Mouse (Mus musculus) c-Kit-positive CD71-positive TER-119-positive erythroid progenitor cells, embryonic 14.5 days (primary cell): Measurements from ENCODE around the gene Large1.
"Not testable (repeated sequence)": the region's sequence is repeated elsewhere in the genome, so short reads cannot be mapped to it uniquely, and the experiment has no call there.

Experiments
- DNase-seq: peaks from one replicate; pipeline ENCODE4 v3.0.0-alpha.2; 2013; ENCODE audit warnings: low spot score

The Large1 gene

DNA sequence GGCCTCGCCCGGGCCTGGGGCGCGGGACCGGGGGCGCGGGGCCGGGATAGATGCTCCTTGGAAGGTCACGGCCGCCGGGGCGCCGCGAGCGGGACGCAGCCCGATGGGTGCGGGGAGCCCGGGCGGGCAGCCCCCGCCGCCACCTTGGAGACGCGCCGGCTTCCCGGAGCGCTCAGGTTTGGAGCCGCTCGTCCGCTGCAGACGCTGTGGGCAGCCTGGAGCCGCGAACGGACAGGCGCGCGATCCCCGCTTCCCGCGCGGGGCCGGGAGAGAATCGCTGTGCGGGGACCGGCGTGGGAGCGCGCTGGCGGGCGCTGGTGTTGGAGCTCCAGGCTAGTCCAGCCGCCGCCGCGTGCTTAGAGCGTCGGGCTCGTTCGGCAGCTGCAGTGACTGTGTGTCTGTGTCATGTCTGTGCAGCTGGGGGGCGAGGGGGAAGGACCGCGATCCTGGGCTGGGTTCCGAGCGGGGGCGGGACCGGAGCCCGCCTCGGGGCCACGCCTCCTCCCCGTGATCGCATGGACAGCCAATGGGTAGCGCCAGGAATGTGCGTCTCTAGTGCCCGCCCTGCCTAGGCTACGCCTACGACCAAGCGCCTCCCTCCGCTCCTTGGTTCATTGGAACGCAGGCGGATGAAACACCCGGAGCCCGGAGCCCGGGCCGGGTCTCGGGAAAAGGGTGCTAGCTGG, at the start of gene Large1:
Gene Large1, minus strand, starts transcription at position 433 of the 686 bp plus-strand sequence.
- DNase-seq, result peak; percentile 71

- no peak for DNase-seq
Measured at GRCm38 (mm10) chr8:73400343-73400742, 47.0 kb upstream of the Large1 start.

DNA sequence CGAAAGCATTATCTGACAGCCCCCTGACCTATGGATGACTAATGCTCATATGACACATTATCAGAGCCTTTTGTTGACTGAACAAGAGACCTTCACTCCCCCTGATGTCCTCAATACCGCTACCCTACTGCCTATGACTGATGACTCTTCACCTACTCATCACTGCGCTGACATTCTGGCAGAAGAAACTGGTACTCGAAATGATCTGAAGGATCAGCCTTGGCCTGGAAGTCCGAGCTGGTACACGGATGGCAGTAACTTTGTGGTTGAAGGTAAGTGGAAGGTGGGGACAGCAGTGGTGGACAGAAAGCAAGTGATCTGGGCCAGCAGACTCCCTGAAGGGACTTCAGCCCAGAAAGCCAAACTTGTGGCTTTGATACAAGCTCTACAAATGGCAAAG, 19.7 kb upstream of the Large1 start:
- DNase-seq, result not testable (repeated sequence)

DNA sequence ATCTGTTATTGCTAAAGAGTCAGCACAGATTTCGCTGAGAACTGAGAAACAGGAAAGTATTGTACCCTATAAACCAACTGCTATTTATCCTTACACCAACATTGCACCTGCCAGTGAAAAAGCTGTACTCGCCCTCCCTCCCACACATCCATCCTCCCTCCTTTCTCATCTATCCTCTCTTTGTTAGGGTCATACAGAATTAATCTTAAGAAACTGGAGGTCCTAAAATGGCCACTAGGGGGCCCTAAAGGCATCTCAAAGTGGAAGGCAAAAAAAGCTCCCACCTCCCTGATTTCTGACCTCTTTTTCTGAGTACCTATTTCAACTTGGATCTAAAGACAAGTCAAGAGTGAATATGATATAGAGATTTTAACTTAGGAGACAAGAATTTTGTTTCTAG, 2.6 kb upstream of the Large1 start:
- DNase-seq, result peak; percentile 29

DNA sequence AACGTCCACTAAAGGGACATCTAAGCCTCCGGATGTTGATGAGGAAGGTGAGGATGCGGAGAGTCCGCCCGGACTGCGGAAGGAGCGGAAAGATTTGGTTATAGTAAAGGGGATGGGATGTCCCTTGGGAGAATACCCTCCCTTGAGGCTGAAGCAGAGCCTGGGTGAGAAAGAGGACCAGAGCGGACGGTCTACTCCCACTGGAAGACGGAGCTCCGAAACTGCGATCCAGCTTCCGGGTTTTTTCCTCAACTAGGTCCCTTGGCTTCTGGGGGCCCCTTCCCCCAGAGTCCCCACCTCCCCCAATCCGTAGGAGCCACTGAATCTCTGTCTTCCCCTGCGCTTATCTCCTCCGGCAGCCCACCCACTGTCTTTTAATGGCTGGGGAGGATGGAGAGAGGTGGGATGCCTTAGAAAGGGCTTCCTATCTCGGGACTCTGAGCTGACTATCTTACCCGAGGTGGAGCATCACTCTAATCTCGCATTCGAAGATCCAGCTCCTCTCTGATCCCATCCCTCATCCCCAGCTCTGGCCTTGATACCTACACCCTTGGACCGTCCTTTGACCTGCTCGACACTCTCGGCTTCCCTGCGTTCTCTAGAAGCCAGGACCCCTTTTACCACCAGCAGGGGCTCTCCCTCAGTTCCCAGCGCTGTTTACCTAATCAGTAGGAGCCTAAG, 1.0 kb upstream of the Large1 start:
- no peak for DNase-seq

DNA sequence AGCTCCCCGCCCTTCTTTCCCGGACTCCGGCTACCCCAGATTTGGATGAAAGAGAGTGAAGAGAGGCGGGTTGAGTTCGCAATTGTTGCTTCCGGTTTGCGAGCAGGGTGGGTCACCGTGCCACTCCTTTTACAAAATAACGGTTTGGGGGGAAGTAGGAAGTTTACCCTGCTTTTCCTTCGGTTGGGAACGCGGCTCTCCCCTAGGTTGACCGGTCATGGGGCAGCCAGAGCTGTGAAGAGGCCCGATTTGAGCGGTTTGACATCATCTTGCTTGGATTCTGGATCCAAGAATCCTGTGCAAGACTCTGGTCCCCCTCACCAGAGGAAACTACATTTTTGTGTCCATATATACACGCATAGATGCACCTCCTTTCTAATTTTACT, 447 bp upstream of the Large1 start:
- DNase-seq, result no peak

DNA sequence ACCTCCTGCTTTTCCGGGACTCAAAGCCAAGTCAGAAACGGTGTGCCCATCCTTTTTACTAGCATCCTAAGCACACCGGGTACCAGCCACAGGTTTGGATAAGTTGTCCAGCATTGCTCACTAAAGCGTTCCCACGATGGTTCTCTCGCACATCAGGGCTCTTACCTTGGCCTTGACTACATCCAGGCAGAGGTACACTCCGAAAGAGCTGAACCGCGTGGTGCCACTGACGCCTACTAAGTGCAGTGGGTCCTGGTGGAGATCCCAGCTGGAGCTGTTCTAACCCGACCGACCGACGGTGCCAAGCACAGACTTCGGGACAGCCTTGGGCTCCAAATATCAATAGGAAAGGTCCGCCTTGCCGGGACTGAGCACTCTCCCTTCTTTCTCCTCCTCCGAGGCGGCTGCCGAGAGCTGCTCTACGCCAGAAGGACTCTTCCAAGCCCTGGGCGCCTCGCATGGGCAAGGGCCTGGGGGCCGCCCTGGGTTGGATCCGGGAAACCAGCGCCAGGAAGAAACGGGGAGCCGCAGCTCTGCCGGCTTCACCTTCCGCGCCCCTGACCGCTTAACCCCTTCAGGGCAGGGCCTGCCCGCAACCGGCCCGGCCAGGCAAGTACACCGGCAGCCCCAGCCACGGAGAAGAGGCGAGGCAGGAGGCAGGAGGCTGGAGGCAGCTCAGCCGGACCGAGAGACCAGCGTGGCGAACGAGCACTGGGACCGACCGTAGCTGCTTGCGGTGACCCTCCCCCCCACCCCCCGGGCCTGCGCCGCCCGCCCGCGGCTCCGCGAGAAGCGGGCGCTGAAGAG, 836 bp downstream of the Large1 start:
- DNase-seq, result no peak

DNA sequence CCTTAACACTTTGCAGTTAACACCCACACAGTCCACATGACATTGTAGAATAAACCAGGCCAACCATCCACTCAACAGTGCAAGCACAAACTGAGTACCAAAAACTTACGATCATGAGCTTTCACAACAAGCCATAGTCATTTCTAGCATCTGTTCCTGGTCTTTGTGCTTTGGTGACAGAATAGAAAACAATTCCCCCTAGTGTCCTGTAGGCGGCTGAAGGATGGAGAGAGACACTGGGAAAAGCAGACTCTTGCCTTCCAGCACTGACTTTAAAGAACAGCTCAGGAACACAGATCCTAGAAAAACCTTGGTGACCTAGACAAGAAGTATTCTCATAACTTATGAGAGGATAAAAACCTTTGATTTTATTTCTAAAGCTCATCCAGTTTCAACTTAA, 3.0 kb downstream of the Large1 start:
- no peak for DNase-seq

DNA sequence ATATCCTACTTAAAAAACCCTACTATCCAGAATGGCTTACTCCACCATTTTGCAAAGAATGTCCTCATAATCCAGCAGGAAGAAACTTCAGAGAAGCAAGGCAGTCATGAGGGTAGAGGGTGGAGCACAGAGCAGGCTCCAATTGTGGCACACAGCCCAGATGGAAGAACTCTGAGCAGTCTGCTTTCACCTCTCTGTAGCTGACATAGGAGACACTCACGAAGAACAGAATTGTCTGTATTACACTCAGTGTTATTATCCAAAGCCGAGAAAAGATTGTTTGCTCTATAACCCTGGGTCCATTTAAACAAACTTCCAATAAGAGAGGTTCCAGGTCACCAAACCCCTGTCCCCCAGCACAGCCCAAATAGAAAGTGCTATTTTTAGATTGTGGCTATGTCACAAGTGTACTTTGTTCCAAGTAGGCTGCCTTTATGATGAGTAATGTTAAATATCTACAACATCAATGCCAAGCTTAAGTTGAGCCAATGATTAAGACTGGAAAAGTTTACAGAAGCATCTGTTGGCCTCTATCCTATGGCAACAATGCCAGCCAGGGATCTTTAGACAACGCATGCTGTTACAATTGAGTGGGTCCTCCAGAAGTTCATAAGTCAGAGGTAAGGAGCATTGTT, 10.5 kb downstream of the Large1 start:
- no peak for DNase-seq

- DNase-seq, result no peak
Measured at GRCm38 (mm10) chr8:73336845-73337244, 16.5 kb downstream of the Large1 start.

DNA sequence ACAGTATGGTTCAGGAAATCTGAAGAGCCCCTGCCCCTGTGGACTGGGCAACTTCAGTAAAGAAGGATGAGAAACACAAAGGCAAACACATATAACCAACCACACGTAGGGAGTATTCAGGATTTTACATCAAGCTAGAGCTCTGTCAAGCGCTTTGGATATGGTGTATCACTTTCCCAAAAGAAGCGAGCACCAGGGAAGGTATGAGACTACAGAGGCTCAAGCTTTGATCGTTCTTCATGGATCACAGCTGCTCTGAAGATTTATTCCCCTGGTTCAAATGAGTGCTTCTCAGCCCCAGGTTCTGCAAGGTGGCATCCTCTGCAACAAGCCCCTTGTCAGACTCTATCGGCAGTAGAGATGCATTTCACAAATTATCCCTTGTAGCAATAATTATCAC, 24.2 kb downstream of the Large1 start:
- no peak for DNase-seq

DNA sequence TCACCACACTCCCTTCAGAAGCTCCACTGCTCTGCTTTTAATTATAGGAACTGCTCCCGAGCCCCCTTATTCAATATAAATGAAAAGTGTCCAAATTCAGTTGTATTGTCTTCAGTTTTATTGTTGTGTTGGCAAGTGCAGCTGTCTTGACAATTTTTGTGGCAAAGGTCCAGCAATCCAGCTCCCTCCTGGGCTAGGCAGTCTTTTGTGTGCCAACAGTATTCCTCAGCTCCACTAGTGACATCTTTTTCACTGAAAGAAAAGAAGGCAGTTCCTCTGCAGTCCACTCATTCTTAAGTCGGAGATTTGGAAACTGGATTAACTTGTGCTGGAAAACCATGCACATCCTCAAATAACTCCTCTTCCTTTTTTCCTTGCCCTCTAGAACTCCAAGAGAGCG, 25.3 kb downstream of the Large1 start:
- DNase-seq, result no peak

DNA sequence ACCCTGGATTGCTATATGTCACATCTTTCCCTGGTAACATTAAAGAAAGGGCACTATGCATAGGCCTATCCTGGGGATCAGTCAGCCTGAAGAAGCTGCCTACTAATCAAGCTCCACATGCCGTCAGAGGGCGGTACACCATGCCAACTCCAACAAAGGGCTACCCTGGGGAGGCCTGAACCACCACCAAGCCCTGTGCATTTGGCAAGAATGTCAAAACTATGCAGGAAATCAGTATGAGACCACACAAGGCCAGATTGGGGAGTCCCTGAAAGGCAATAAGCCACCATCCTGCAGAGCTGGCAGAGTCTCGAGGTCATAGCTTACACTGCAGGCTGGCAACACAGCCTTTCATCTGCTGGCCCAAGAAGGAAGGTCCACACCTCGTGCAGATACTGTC, 28.7 kb downstream of the Large1 start:
- no peak for DNase-seq

DNA sequence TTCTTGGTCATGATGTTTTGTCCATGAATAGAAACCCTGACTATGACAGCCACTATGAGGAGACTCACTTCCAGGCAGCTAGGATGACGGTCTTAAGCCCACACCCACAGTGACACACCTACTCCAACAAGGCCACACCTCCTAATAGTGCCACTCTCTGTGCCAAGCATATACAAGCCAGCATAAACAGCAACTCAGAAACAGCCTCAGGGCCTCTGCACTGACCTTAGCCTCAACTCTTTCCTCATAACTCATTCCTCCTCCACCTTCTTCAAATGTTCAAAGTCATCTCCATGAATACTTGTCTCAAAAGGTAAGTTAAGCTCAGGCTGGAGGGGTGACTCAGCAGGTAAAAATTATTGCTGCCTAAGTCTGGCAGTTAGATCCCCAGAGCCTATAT, 29.7 kb downstream of the Large1 start:
- no peak for DNase-seq

GRCm38 (mm10) chr8:73319500-73319899, 33.8 kb downstream of the Large1 start:
- not testable (repeated sequence) for DNase-seq

GRCm38 (mm10) chr8:73313911-73314310, 39.4 kb downstream of the Large1 start:
- no peak for DNase-seq

DNA sequence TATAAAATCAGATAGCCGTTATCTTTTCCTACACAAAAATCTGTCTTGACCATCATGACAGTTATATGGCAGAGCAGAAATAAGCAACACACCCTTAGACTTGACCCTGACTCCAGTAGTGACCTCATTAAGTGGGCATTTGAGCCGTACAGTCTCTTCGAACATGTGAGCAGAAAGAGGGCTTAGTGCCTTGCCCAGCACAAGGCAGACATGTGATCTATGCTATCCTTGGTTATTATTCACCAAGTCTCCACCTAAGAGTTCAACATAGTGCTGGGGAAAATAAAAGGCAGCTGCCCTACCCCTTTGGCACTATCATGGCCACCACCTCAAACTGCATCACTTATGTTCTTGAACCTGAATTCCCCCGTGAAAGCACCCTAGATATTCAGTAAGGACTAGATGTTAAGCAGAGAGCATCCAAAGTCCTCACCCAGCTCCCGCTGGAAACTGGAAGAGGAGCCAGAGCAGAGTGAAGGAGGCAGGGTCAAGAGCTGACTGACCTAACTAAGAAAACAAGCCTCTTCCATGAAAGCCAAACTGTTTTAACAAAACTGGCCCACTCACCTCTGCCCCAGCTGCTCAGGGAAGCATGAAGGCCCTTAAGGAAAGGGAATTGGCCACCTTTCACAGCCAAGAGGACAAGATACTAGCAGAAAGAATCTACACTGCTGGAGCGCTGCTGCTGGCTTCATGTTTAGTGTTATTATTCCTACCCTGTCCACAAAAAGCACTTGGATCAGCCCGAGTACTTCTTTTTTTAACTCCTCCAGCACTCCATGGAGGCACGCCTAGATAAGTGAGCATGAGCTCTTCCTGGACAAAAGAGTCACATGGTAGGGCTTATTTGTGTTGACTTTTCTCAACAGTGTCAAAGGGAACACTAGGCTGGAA, 40.4 kb downstream of the Large1 start:
- DNase-seq, result no peak

GRCm38 (mm10) chr8:73310471-73310870, 42.9 kb downstream of the Large1 start:
- DNase-seq, result no peak

DNA sequence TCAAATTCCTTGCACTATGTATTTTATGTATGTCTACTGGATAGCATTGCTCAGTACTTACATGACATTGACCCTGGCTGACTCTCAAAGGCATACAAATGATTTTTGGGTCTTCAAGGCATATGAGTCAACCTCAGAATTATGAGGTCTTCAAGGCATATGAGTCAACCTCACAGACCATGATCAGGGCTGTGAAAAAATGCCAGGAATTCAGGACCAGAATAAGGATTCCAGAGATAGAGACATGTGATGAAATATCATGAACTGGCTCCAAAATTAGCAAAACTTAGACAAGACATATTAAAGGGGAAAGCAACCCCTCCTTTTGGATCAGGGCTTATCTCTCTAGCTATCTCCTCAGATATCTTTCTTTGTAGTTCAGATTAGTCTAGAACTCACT, 43.3 kb downstream of the Large1 start:
- no peak for DNase-seq

DNA sequence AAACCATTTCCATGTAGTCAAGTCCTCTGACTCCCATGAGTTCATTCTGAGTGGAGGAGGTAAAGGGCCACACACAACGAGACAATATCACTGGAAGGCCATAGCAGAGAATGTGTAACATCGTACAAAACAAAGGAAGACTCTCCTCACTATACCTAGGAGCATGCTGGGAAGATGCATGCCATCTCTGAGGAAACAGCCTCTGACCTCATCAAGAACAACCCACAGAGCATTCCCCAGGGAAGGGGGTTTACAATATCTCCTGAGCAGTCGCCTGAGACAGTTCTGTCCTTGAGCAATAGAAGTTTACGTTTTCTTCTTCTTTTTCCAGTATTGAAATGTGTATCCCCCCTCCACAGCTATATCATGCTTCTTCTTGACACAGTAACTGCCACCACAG, 49.4 kb downstream of the Large1 start:
- no peak for DNase-seq

- no peak for DNase-seq
Measured at GRCm38 (mm10) chr8:73302947-73303346, 50.4 kb downstream of the Large1 start.

DNA sequence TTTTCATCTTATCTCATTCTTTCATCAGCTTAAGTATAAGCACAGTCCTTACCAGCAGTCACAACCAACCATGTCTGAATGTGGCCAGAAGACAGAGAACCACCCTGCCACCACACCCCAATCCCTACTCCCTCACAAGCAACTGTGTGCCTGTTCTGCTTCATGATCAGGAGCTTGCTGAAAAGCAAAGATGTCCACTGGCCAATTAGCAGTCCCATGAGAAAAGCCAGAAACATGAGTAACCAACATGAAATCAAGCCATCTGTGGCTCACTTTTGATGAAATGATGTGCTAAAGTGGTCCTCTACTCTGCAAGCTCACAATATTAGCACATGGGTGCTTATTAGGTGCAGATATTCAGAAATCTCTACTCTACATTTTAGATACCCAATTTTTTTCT, 57.8 kb downstream of the Large1 start:
- no peak for DNase-seq
